Mouse (Mus musculus): Measurements from ENCODE around the gene Cers5.
A peak's percentile ranks its signal among the peaks of the same experiment; 100 is the strongest.
"Not testable (repeated sequence)": the region's sequence is repeated elsewhere in the genome, so short reads cannot be mapped to it uniquely, and the experiment has no call there.

The Cers5 gene

GRCm38 (mm10) chr15:99772881-99772924, at the start of gene Cers5:
Cers5 (minus strand) TSS chr15:99772885.
- not testable (repeated sequence) for DNase-seq

GRCm38 (mm10) chr15:99819621-99820279, 47.1 kb upstream of the Cers5 start:
- DNase-seq, result peak in 1 of 2 experiments; percentile 3

GRCm38 (mm10) chr15:99819109-99819440, 46.4 kb upstream of the Cers5 start:
- DNase-seq, result no peak

GRCm38 (mm10) chr15:99818321-99819108, 45.8 kb upstream of the Cers5 start:
- no peak for DNase-seq

GRCm38 (mm10) chr15:99817343-99818235, 44.9 kb upstream of the Cers5 start:
- no peak for DNase-seq

GRCm38 (mm10) chr15:99815999-99816398, 43.3 kb upstream of the Cers5 start:
- no peak for DNase-seq

- DNase-seq, result no peak
Observed at GRCm38 (mm10) chr15:99814554-99815260, 42.0 kb upstream of the Cers5 start.

GRCm38 (mm10) chr15:99813639-99814038, 41.0 kb upstream of the Cers5 start:
- DNase-seq, result no peak

- no peak for DNase-seq
Observed at GRCm38 (mm10) chr15:99812097-99812496, 39.4 kb upstream of the Cers5 start.

GRCm38 (mm10) chr15:99807776-99808735, 35.4 kb upstream of the Cers5 start:
- DNase-seq, result no peak

- DNase-seq, result no peak
Observed at GRCm38 (mm10) chr15:99806171-99806570, 33.5 kb upstream of the Cers5 start.

- DNase-seq, result no peak
Observed at GRCm38 (mm10) chr15:99805673-99806072, 33.0 kb upstream of the Cers5 start.

- DNase-seq, result peak; percentile 15 to 17
Observed at GRCm38 (mm10) chr15:99803186-99803644, 30.5 kb upstream of the Cers5 start.

GRCm38 (mm10) chr15:99801885-99802572, 29.3 kb upstream of the Cers5 start:
- no peak for DNase-seq

GRCm38 (mm10) chr15:99799706-99800105, 27.0 kb upstream of the Cers5 start:
- DNase-seq, result no peak

GRCm38 (mm10) chr15:99797898-99798297, 25.2 kb upstream of the Cers5 start:
- DNase-seq, result no peak

- no peak for DNase-seq
Observed at GRCm38 (mm10) chr15:99796735-99797134, 24.1 kb upstream of the Cers5 start.

GRCm38 (mm10) chr15:99796066-99796465, 23.4 kb upstream of the Cers5 start:
- DNase-seq, result no peak

GRCm38 (mm10) chr15:99792221-99792815, 19.6 kb upstream of the Cers5 start:
- DNase-seq, result no peak

GRCm38 (mm10) chr15:99791003-99791402, 18.3 kb upstream of the Cers5 start:
- no peak for DNase-seq

- DNase-seq, result no peak
Observed at GRCm38 (mm10) chr15:99790464-99790863, 17.8 kb upstream of the Cers5 start.
